Mouse (Mus musculus): Measurements from ENCODE around the gene Endov. TPM values are rescaled to one million over a fixed set of nuclear protein-coding genes. Genes with fewer than 3 reads are reported as not detected.
A peak's percentile ranks its signal among the peaks of the same experiment; 100 is the strongest.

The Endov gene
- polyA plus RNA-seq, 1 experiment from 2014 or later, result 10.9 TPM

GRCm38 (mm10) chr11:119514108-119514860 is 23.1 kb downstream of the Endov start:
- no peak overlapping the region for H3K9ac ChIP-seq (ENCODE audit: low read depth, low read length)
- H3K27ac ChIP-seq (replicated peaks; ENCODE audit: low read depth, low read length), result no peak overlapping the region
- no peaks in the 10 kb centered on the region for H3K27me3 ChIP-seq (replicated peaks; ENCODE audit: control insufficient read depth, insufficient read depth, low read length)
- H3K9me3 ChIP-seq (ENCODE audit: control insufficient read depth, low read length), result no peaks in the 10 kb centered on the region
- H3K4me1 ChIP-seq (ENCODE audit: control insufficient read depth, insufficient read depth, low read length), result peaks cover 10% of the 10 kb centered on the region; the same call in 1 of the 2 replicates
- no peak for ATAC-seq (ENCODE audit: low read depth)
- no peak for DNase-seq (ENCODE audit: low spot score)
- no peak overlapping the region for H3K4me3 ChIP-seq (ENCODE audit: low read depth, low read length)
- H3K4me2 ChIP-seq (ENCODE audit: low read depth, low read length), result peak overlapping the region; percentile 44
- no peaks in the 10 kb centered on the region for H3K36me3 ChIP-seq (ENCODE audit: control insufficient read depth, insufficient read depth, low read length)
- whole genome bisulfite sequencing, result 45% methylated on average over 16 of the region's 16 CpGs

GRCm38 (mm10) chr11:119514967-119515636 is 24.0 kb downstream of the Endov start:
- peak; percentile 82 for DNase-seq (ENCODE audit: low spot score)
- Histone ChIP-seq H3K4me3 (ENCODE audit: low read depth, low read length) (peak overlapping the region; percentile 10; the same call in 1 of the 2 replicates), H3K9me3 (ENCODE audit: control insufficient read depth, low read length) (no peaks in the 10 kb centered on the region), H3K9ac (ENCODE audit: low read depth, low read length) (0 out of 2 replicates have a peak overlapping the region, but pooled peaks have one; percentile 25), H3K27me3 (replicated peaks; ENCODE audit: control insufficient read depth, insufficient read depth, low read length) (no peaks in the 10 kb centered on the region), H3K36me3 (ENCODE audit: control insufficient read depth, insufficient read depth, low read length) (no peaks in the 10 kb centered on the region), H3K4me2 (ENCODE audit: low read depth, low read length) (peak overlapping the region; percentile 44), H3K27ac (replicated peaks; ENCODE audit: low read depth, low read length) (no peak overlapping the region), H3K4me1 (ENCODE audit: control insufficient read depth, insufficient read depth, low read length) (peaks cover 10% of the 10 kb centered on the region; the same call in 1 of the 2 replicates)
- peak; percentile 58 for ATAC-seq (ENCODE audit: low read depth)
- WGBS, result 3% methylated on average over 21 of the region's 21 CpGs

- H3K4me2 ChIP-seq (ENCODE audit: low read depth, low read length), result no peak overlapping the region
- 76% methylated on average over 16 of the region's 16 CpGs for WGBS
- no peaks in the 10 kb centered on the region for H3K27me3 ChIP-seq (replicated peaks; ENCODE audit: control insufficient read depth, insufficient read depth, low read length)
- no peak overlapping the region for H3K9ac ChIP-seq (ENCODE audit: low read depth, low read length)
- no peaks in the 10 kb centered on the region for H3K36me3 ChIP-seq (ENCODE audit: control insufficient read depth, insufficient read depth, low read length)
- H3K9me3 ChIP-seq (ENCODE audit: control insufficient read depth, low read length), result no peaks in the 10 kb centered on the region
- H3K27ac ChIP-seq (replicated peaks; ENCODE audit: low read depth, low read length), result no peak overlapping the region
- DNase-seq (ENCODE audit: low spot score) (no peak), ATAC-seq (ENCODE audit: low read depth) (no peak)
- peaks cover 10% of the 10 kb centered on the region; the same call in 1 of the 2 replicates for H3K4me1 ChIP-seq (ENCODE audit: control insufficient read depth, insufficient read depth, low read length)
- H3K4me3 ChIP-seq (ENCODE audit: low read depth, low read length), result no peak overlapping the region
Observed at GRCm38 (mm10) chr11:119515823-119516676, 24.9 kb downstream of the Endov start.

GRCm38 (mm10) chr11:119516677-119517361 is 25.7 kb downstream of the Endov start:
- Histone ChIP-seq H3K36me3 (ENCODE audit: control insufficient read depth, insufficient read depth, low read length) (no peaks in the 10 kb centered on the region), H3K4me2 (ENCODE audit: low read depth, low read length) (no peak overlapping the region), H3K4me3 (ENCODE audit: low read depth, low read length) (no peak overlapping the region), H3K27me3 (replicated peaks; ENCODE audit: control insufficient read depth, insufficient read depth, low read length) (no peaks in the 10 kb centered on the region), H3K9ac (ENCODE audit: low read depth, low read length) (no peak overlapping the region), H3K9me3 (ENCODE audit: control insufficient read depth, low read length) (no peaks in the 10 kb centered on the region), H3K4me1 (ENCODE audit: control insufficient read depth, insufficient read depth, low read length) (peaks cover 10% of the 10 kb centered on the region; the same call in 1 of the 2 replicates), H3K27ac (replicated peaks; ENCODE audit: low read depth, low read length) (no peak overlapping the region)
- ATAC-seq (ENCODE audit: low read depth) (0 out of 2 replicates have a peak, but pooled peaks have one; percentile 34), DNase-seq (ENCODE audit: low spot score) (peak; percentile 9)
- WGBS, result 68% methylated on average over 12 of the region's 12 CpGs

GRCm38 (mm10) chr11:119519387-119519786 is 28.2 kb downstream of the Endov start:
- H3K9me3 ChIP-seq (ENCODE audit: control insufficient read depth, low read length), result no peaks in the 10 kb centered on the region
- no peak for DNase-seq (ENCODE audit: low spot score)
- H3K4me3 ChIP-seq (ENCODE audit: low read depth, low read length), result no peak overlapping the region
- no peak overlapping the region for H3K27ac ChIP-seq (replicated peaks; ENCODE audit: low read depth, low read length)
- H3K4me1 ChIP-seq (ENCODE audit: control insufficient read depth, insufficient read depth, low read length), result peaks cover 10% of the 10 kb centered on the region; the same call in 1 of the 2 replicates
- no peak overlapping the region for H3K4me2 ChIP-seq (ENCODE audit: low read depth, low read length)
- H3K9ac ChIP-seq (ENCODE audit: low read depth, low read length), result no peak overlapping the region
- ATAC-seq (ENCODE audit: low read depth), result no peak
- H3K27me3 ChIP-seq (replicated peaks; ENCODE audit: control insufficient read depth, insufficient read depth, low read length), result no peaks in the 10 kb centered on the region
- H3K36me3 ChIP-seq (ENCODE audit: control insufficient read depth, insufficient read depth, low read length), result no peaks in the 10 kb centered on the region
- 100% methylated on average over 1 of the region's 1 CpGs for WGBS

- Histone ChIP-seq H3K27me3 (replicated peaks; ENCODE audit: control insufficient read depth, insufficient read depth, low read length) (no peaks in the 10 kb centered on the region), H3K4me1 (ENCODE audit: control insufficient read depth, insufficient read depth, low read length) (peaks cover 8% of the 10 kb centered on the region), H3K4me3 (ENCODE audit: low read depth, low read length) (no peak overlapping the region), H3K27ac (replicated peaks; ENCODE audit: low read depth, low read length) (no peak overlapping the region), H3K36me3 (ENCODE audit: control insufficient read depth, insufficient read depth, low read length) (no peaks in the 10 kb centered on the region), H3K9me3 (ENCODE audit: control insufficient read depth, low read length) (no peaks in the 10 kb centered on the region), H3K9ac (ENCODE audit: low read depth, low read length) (no peak overlapping the region), H3K4me2 (ENCODE audit: low read depth, low read length) (no peak overlapping the region)
- DNase-seq (ENCODE audit: low spot score), result no peak
- WGBS, result 62% methylated on average over 5 of the region's 5 CpGs
- no peak for ATAC-seq (ENCODE audit: low read depth)
Observed at GRCm38 (mm10) chr11:119520005-119520712, 29.0 kb downstream of the Endov start.

GRCm38 (mm10) chr11:119520713-119521063 is 29.5 kb downstream of the Endov start:
- ATAC-seq (ENCODE audit: low read depth) (no peak), DNase-seq (ENCODE audit: low spot score) (no peak)
- Histone ChIP-seq H3K4me2 (ENCODE audit: low read depth, low read length) (no peak overlapping the region), H3K27ac (replicated peaks; ENCODE audit: low read depth, low read length) (no peak overlapping the region), H3K4me1 (ENCODE audit: control insufficient read depth, insufficient read depth, low read length) (peaks cover 4% of the 10 kb centered on the region; the same call in 1 of the 2 replicates), H3K9me3 (ENCODE audit: control insufficient read depth, low read length) (no peaks in the 10 kb centered on the region), H3K4me3 (ENCODE audit: low read depth, low read length) (no peak overlapping the region), H3K9ac (ENCODE audit: low read depth, low read length) (no peak overlapping the region), H3K36me3 (ENCODE audit: control insufficient read depth, insufficient read depth, low read length) (no peaks in the 10 kb centered on the region), H3K27me3 (replicated peaks; ENCODE audit: control insufficient read depth, insufficient read depth, low read length) (no peaks in the 10 kb centered on the region)
